Mouse (Mus musculus): ENCODE results near the gene Traip. TPM values are rescaled to one million over a fixed set of nuclear protein-coding genes. Genes with fewer than 3 reads are reported as not detected.

Gene Traip
- total RNA-seq, 2 experiments from 2014 or later = 4.4 to 15.2 TPM

- no peak for ATAC-seq (replicated peaks; ENCODE audit: low FRiP score, poor library complexity, severe bottlenecking)
Observed at GRCm38 (mm10) chr9:107966676-107967075, 16.7 kb downstream of the Traip start.

GRCm38 (mm10) chr9:107967437-107967836 is 17.5 kb downstream of the Traip start:
- ATAC-seq (replicated peaks; ENCODE audit: low FRiP score, poor library complexity, severe bottlenecking) = no peak

- no peak for ATAC-seq (replicated peaks; ENCODE audit: low FRiP score, poor library complexity, severe bottlenecking)
Observed at GRCm38 (mm10) chr9:107968531-107968930, 18.6 kb downstream of the Traip start.

- ATAC-seq (replicated peaks; ENCODE audit: low FRiP score, poor library complexity, severe bottlenecking) = no peak
Observed at GRCm38 (mm10) chr9:107970311-107970710, 20.4 kb downstream of the Traip start.

GRCm38 (mm10) chr9:107971690-107972541 is 22.0 kb downstream of the Traip start:
- ATAC-seq (replicated peaks; ENCODE audit: low FRiP score, poor library complexity, severe bottlenecking) = peak; percentile 64

- ATAC-seq (replicated peaks; ENCODE audit: low FRiP score, poor library complexity, severe bottlenecking) = peak; percentile 59
Observed at GRCm38 (mm10) chr9:107974491-107975171, 24.7 kb downstream of the Traip start.

- ATAC-seq (replicated peaks; ENCODE audit: low FRiP score, poor library complexity, severe bottlenecking) = peak; percentile 63
Observed at GRCm38 (mm10) chr9:107975399-107976386, 25.8 kb downstream of the Traip start, which contains the start of gene Uba7. TSS of gene Uba7 (plus strand) at chr9:107975505.

GRCm38 (mm10) chr9:107978815-107979214 is 28.9 kb downstream of the Traip start:
- ATAC-seq (replicated peaks; ENCODE audit: low FRiP score, poor library complexity, severe bottlenecking) = no peak

- ATAC-seq (replicated peaks; ENCODE audit: low FRiP score, poor library complexity, severe bottlenecking) = no peak
Observed at GRCm38 (mm10) chr9:107981684-107982605, 32.0 kb downstream of the Traip start.

GRCm38 (mm10) chr9:107982681-107983346 is 32.9 kb downstream of the Traip start, which contains the start of gene Gm20661:
TSS of gene Gm20661 (plus strand) at chr9:107983058.
- ATAC-seq (replicated peaks; ENCODE audit: low FRiP score, poor library complexity, severe bottlenecking) = peak; percentile 56

GRCm38 (mm10) chr9:107983421-107983890 is 33.5 kb downstream of the Traip start:
- no peak for ATAC-seq (replicated peaks; ENCODE audit: low FRiP score, poor library complexity, severe bottlenecking)

- ATAC-seq (replicated peaks; ENCODE audit: low FRiP score, poor library complexity, severe bottlenecking) = no peak
Observed at GRCm38 (mm10) chr9:107984052-107984753, 34.3 kb downstream of the Traip start.

- peak; percentile 0; the same call in 1 of the 2 replicates for ATAC-seq (replicated peaks; ENCODE audit: low FRiP score, poor library complexity, severe bottlenecking)
Observed at GRCm38 (mm10) chr9:107984754-107985055, 34.8 kb downstream of the Traip start.

GRCm38 (mm10) chr9:107985131-107986119 is 35.5 kb downstream of the Traip start, which contains the start of gene Inka1:
TSS of gene Inka1 (minus strand) at chr9:107985879.
- peak; percentile 67 for ATAC-seq (replicated peaks; ENCODE audit: low FRiP score, poor library complexity, severe bottlenecking)

GRCm38 (mm10) chr9:107986376-107986775 is 36.4 kb downstream of the Traip start:
- peak; percentile 40 for ATAC-seq (replicated peaks; ENCODE audit: low FRiP score, poor library complexity, severe bottlenecking)

GRCm38 (mm10) chr9:107987950-107988349 is 38.0 kb downstream of the Traip start:
- no peak for ATAC-seq (replicated peaks; ENCODE audit: low FRiP score, poor library complexity, severe bottlenecking)

Measured in erythroblast, adult 5-6 weeks (primary cell).